Mouse (Mus musculus) megakaryocyte, embryonic 14.5 days (primary cell): ENCODE results near the gene Hmgb1.

ENCODE experiments used
- FLI1 ChIP-seq: IDR thresholded peaks from 2 replicates; pipeline ENCODE4 v1.6.1; 2012; ENCODE audit warnings: low read length, inconsistent platforms, mixed read lengths
- GATA1 ChIP-seq: IDR thresholded peaks from 3 replicates; pipeline ENCODE4 v1.6.1; 2012; ENCODE audit warnings: mixed read lengths, low read length, inconsistent platforms, borderline replicate concordance

DNA sequence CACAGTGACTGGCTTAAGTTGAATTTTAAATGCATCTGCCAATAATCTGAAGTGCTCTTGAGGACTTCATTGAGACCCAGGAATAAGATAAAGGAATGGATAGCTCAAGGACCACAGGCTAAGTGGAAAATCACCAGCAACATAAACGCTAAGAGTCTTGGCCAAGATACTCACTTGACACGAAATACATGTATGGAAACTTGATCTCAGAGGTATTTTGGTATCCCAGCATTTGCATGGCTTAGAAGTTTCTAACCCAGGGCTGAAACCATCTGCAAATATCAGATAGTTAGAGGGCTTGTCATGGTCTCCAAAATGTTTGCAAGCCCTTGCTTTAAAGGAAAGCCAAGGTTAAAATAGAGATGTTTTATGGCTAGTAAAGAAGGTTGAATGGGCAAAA is 94.4 kb downstream of the Hmgb1 start:
- TF ChIP-seq GATA1 (no peak), FLI1 (no peak)
